13 mouse cellular contexts compared by ENCODE assay signal in the genomic region with DNA sequence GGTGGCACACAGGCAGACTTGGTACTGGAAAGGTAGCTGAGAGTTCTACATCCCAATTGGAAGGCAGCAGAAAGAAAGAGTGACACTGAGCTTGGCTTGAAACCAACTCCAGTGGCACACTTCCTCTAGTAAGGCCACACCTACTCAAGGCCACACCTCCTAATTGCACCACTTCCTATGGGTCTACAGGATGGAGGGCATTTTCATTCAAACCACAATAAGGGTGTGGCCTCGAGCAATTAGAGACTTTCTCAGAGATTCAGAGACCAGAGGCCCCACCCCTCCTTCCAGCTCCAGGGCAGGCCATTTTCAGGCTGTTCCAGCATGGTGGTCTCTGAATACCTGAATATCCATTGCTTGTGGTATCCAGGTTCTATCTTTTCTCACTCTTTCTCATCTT.
"Had no signal": no experiment of that assay in that cellular context is flagged by ENCODE, and none has a peak within 500 bp of the region (broad histone marks: within the 10 kb centered on the region; RNA-seq: fewer than 3 reads in every experiment).

No protein-coding gene starts in this region.

- ATAC-seq: liver, postnatal 0 days; lung, postnatal 0 days; midbrain, embryonic 16.5 days had no signal

- DNase-seq: liver, postnatal 0 days; lung, adult 2 months; midbrain, embryonic 14.5 days; retina, postnatal 1 day; right cerebral cortex, adult 18-20 months; right cerebral cortex, postnatal 25 days; right cerebral cortex, postnatal 4 days; spleen, adult 18-20 months; thymus, adult 18-20 months; thymus, postnatal 14 days; thymus, postnatal 36 days had no signal
